Mouse (Mus musculus) adrenal gland, adult 18-20 months (tissue): ENCODE results near the gene Olfr202. TPM values are rescaled to one million over a fixed set of nuclear protein-coding genes. Genes with fewer than 3 reads are reported as not detected.
"Not testable (repeated sequence)": the region's sequence is repeated elsewhere in the genome, so short reads cannot be mapped to it uniquely, and the experiment has no call there.

Experiments
- DNase-seq, 2 experiments: peaks; one replicate each; pipeline ENCODE4 v3.0.0; 2021 to 2022; ENCODE audit warnings: low spot score in 2 of 2
- long read RNA-seq, 2 experiments: library from polyadenylated mRNA; stranded (forward); transcript quantifications; one replicate each; pipeline ENCODE4 v2.0.0; 2021
- total RNA-seq, 2 experiments: library from RNA; stranded (reverse); gene quantifications; 1 replicate in 1 of 2; 2 replicates in 1 of 2; pipeline ENCODE4 v1.2.3; 2021

Olfr202 gene
- not detected for total RNA-seq
- long read RNA-seq, experiment 1, result 0 reads
- long read RNA-seq, experiment 2, result 0 reads

GRCm38 (mm10) chr16:59286693-59287092, at the start of gene Olfr202:
Olfr202 (minus strand) TSS chr16:59286793.
- DNase-seq, result no peak

- no peak for DNase-seq
Observed at GRCm38 (mm10) chr16:59331038-59331437, 44.4 kb upstream of the Olfr202 start, which contains the start of gene Olfr205. Olfr205 (minus strand) TSS chr16:59331138.

GRCm38 (mm10) chr16:59323262-59323661, 36.7 kb upstream of the Olfr202 start:
- not testable (repeated sequence) for DNase-seq

DNA sequence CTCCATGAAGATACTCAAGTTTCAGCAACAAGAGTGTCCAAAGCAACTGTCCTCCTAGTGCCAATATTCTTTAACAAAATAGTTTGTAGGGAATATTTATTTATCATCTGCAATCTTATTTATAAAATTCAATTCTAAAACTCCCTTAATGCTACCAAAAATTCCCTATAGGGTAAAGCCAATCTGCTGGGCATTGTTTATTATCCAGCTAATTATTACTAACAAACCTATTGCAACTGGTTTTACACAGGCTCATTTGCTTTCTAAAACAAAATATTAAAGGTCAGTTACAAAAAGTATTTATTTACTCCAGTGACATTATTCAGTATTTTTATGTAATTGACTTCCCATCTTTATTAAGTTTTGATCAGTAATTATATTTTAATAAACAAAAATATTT, 31.6 kb upstream of the Olfr202 start, which contains the start of gene Olfr204:
Gene Olfr204 (minus strand): TSS at position 101 of the 400 bp plus-strand sequence.
- no peak for DNase-seq

GRCm38 (mm10) chr16:59298581-59298980, 12.0 kb upstream of the Olfr202 start, which contains the start of gene Olfr203:
Olfr203 (plus strand) TSS chr16:59298881.
- DNase-seq, result no peak

GRCm38 (mm10) chr16:59287576-59287975, 983 bp upstream of the Olfr202 start:
- DNase-seq, result not testable (repeated sequence)

GRCm38 (mm10) chr16:59283476-59283875, 3.1 kb downstream of the Olfr202 start:
- no peak for DNase-seq

DNA sequence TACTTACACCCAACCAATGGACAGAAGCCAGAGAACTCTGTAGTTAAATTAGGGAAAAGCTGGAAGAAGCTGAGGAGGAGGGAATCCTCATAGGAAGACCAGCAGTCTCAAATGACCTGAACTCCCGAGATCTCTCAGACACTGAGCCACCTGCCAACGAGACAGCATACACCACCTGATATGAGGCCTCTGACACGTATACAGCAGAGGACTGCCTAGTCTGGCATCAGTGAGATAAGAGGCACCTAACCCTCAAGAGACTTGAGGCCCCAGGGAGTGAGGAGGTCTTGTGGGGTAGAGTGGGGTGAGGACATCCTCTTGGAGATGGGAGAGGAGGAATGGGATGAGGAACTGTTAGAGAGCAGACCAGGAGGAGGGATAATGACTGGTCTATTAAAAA, 6.1 kb downstream of the Olfr202 start:
- DNase-seq, result no peak

- not testable (repeated sequence) for DNase-seq
Observed at GRCm38 (mm10) chr16:59272532-59272931, 14.1 kb downstream of the Olfr202 start, which contains the start of gene Olfr201. Olfr201 (minus strand) TSS chr16:59272632.

GRCm38 (mm10) chr16:59269097-59269496, 17.5 kb downstream of the Olfr202 start:
- DNase-seq, result not testable (repeated sequence)

DNA sequence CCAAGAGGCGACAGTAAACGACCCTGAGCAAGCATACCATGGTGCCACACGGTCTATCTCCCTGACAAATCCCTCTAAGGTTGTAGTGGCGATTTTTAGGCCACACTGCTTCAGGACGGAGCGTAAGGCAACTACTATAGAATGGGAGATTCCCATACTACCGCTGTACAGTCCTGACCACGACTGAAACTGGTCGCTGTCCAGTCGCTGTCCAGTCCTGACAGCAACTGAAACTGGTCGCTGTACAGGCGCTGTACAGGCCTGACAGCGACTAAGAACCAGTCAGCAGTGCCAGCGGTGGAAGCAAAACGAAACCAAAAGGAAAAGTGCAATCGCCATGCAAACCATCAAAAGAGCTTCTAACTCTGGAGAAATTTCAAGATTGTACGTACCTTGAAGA, 36.9 kb downstream of the Olfr202 start:
- DNase-seq, result no peak

Other genes starting within 250 kb of the Olfr202 start
- gene Olfr187, start 247.0 kb downstream of the Olfr202 start, total RNA-seq, result not detected
- gene Olfr190, start 208.8 kb downstream of the Olfr202 start, total RNA-seq, result not detected
- not detected for gene Olfr191, start 197.0 kb downstream of the Olfr202 start, total RNA-seq
- not detected for gene Olfr193, start 174.9 kb downstream of the Olfr202 start, total RNA-seq
- gene Olfr194, start 165.7 kb downstream of the Olfr202 start, total RNA-seq, result not detected
- not detected for gene Olfr195, start 139.7 kb downstream of the Olfr202 start, total RNA-seq
- gene Olfr196, start 116.3 kb downstream of the Olfr202 start, total RNA-seq, result not detected
- gene Olfr198, start 83.3 kb downstream of the Olfr202 start, total RNA-seq, result not detected
- gene Olfr199, start 67.0 kb downstream of the Olfr202 start, total RNA-seq, result not detected
- not detected for gene Olfr201, start 14.2 kb downstream of the Olfr202 start, total RNA-seq
- not detected for gene Olfr203, start 12.1 kb upstream of the Olfr202 start, total RNA-seq
- not detected for gene Olfr204, start 31.5 kb upstream of the Olfr202 start, total RNA-seq
- not detected for gene Olfr205, start 44.3 kb upstream of the Olfr202 start, total RNA-seq
- gene Olfr206, start 62.5 kb upstream of the Olfr202 start, total RNA-seq, result not detected
- gene Olfr209, start 77.2 kb upstream of the Olfr202 start, total RNA-seq, result not detected
- not detected for gene Gabrr3, start 120.5 kb upstream of the Olfr202 start, total RNA-seq
- gene Riox2, start 185.0 kb upstream of the Olfr202 start, total RNA-seq, result 10 to 100 TPM; 20.5 to 20.8 TPM